Mouse (Mus musculus) heart, embryonic 13.5 days (tissue): ENCODE data around the gene Gpld1. TPM values are rescaled to one million over a fixed set of nuclear protein-coding genes. Genes with fewer than 3 reads are reported as not detected.

Experiments
- ATAC-seq: fragments of 200-750 bp; cut with Nextera tagmentation; 2 replicates; pipeline ENCODE4 v1.8.0; 2017; ENCODE audit warnings: moderate TSS enrichment; ENCODE audit not compliant: insufficient number of reproducible peaks, low FRiP score, low TSS enrichment; ENCODE audit errors: extremely low read depth
- H3K27ac ChIP-seq: fragments of 300-500 bp; sonication (generic); replicated peaks from 2 replicates; pipeline ENCODE4 v1.5.1; 2015; ENCODE audit warnings: moderate library complexity, mild to moderate bottlenecking, inconsistent platforms
- H3K27me3 ChIP-seq: fragments of 300-500 bp; sonication (generic); replicated peaks from 2 replicates; pipeline ENCODE4 v1.6.1; 2015; ENCODE audit warnings: mild to moderate bottlenecking, inconsistent platforms
- H3K36me3 ChIP-seq: fragments of 300-500 bp; sonication (generic); 2 replicates; pipeline ENCODE4 v1.6.1; 2015; ENCODE audit warnings: mild to moderate bottlenecking, inconsistent platforms
- H3K4me1 ChIP-seq: fragments of 300-500 bp; sonication (generic); 2 replicates; pipeline ENCODE4 v1.6.1; 2015; ENCODE audit warnings: inconsistent platforms
- H3K4me2 ChIP-seq: fragments of 300-500 bp; sonication (generic); 2 replicates; pipeline ENCODE4 v1.6.1; 2015; ENCODE audit warnings: inconsistent platforms, mild to moderate bottlenecking, moderate library complexity
- H3K4me3 ChIP-seq: fragments of 300-500 bp; sonication (generic); 2 replicates; pipeline ENCODE4 v1.5.1; 2015; ENCODE audit warnings: moderate library complexity, mild to moderate bottlenecking, inconsistent platforms
- H3K9ac ChIP-seq: fragments of 300-500 bp; sonication (generic); 2 replicates; pipeline ENCODE4 v1.6.1; 2015; ENCODE audit warnings: inconsistent platforms, mild to moderate bottlenecking, moderate library complexity
- H3K9me3 ChIP-seq: fragments of 300-500 bp; sonication (generic); 2 replicates; pipeline ENCODE4 v1.6.1; 2016; ENCODE audit warnings: inconsistent platforms
- WGBS: fragments of 180-500 bp; shearing (Covaris S2); methylation state at CpG from one replicate; pipeline ENCODE4 v1.1.7; 2015; ENCODE audit warnings: mixed read lengths; 5-methylcytosine and 5-hydroxymethylcytosine counted together
- polyA plus RNA-seq: library from polyadenylated mRNA; unstranded; fragments of >200 nt; fragmentation: Nextera tagmentation; extraction: Ambion mirVana; gene quantifications from 2 replicates; pipeline ENCODE4 v1.2.1, GENCODE M21; 2015

Gpld1 gene
- 0.24 and 0.33 TPM in 2 replicates for polyA plus RNA-seq

GRCm38 (mm10) chr13:24942512-24943282, at the start of gene Gpld1:
Gene Gpld1, plus strand, starts transcription at chr13:24943152.
- no peak for ATAC-seq
- peaks cover 11% of the 10 kb centered on the region for H3K4me1 ChIP-seq
- no peaks in the 10 kb centered on the region for H3K36me3 ChIP-seq
- 60% methylated on average over 17 of the region's 17 CpGs for WGBS
- no peak within 1 kb of the TSS for H3K4me3 ChIP-seq
- no peaks in the 10 kb centered on the region for H3K9me3 ChIP-seq
- H3K27ac ChIP-seq: no peak within 1 kb of the TSS
- no peak within 1 kb of the TSS for H3K9ac ChIP-seq
- H3K27me3 ChIP-seq: no peaks in the 10 kb centered on the region
- no peak within 1 kb of the TSS for H3K4me2 ChIP-seq

DNA sequence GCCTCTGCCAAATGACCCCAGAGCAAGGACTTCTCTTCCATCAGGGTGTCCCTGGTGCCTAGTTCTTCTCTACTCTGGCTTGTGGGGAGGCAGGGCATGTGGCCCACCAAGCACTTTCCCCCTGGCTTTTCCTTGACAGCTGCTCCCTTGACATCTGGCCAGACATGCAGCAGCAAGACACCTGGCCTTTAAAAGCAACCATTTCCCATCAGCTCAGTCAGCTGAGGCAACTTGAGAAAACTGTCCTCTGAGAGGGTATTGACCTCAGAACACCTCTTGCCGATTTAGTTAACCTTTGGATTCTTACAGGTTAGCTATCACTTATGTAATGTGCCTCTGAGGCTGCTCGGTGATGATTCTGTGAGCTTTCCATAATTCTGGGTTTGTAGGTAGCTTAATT, 49.1 kb upstream of the Gpld1 start:
- no peak overlapping the region for H3K4me3 ChIP-seq
- H3K27ac ChIP-seq: no peak overlapping the region
- no peaks in the 10 kb centered on the region for H3K9me3 ChIP-seq
- WGBS: 72% methylated on average over 2 of the region's 2 CpGs
- H3K27me3 ChIP-seq: no peaks in the 10 kb centered on the region
- no peak overlapping the region for H3K4me2 ChIP-seq
- no peak overlapping the region for H3K9ac ChIP-seq
- H3K4me1 ChIP-seq: 0 out of 2 replicates have a peak, but pooled peaks cover 6% of the 10 kb centered on the region
- no peaks in the 10 kb centered on the region for H3K36me3 ChIP-seq
- no peak for ATAC-seq

DNA sequence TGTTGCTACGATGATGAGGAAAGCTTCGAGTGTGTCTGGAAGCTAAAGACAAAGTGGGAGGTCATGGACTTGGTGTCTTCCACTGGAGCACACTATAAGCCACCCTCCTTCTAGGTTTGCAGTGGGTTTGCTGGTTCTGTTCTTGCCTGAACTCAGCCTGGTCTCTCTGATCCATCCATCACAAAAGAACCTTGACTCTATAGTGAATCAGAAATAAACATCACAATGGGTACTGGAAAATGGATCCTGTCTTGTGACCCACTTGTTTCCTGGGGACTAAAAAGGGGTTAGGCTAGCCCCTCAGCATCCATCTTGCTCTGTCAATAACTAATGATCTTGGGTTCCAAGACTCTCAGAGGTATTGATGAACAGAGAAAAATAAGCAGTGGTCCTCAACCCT, 41.0 kb upstream of the Gpld1 start:
- Histone ChIP-seq H3K4me1 (0 out of 2 replicates have a peak, but pooled peaks cover 13% of the 10 kb centered on the region), H3K9me3 (no peaks in the 10 kb centered on the region), H3K9ac (no peak overlapping the region), H3K27me3 (no peaks in the 10 kb centered on the region), H3K4me3 (no peak overlapping the region), H3K36me3 (no peaks in the 10 kb centered on the region), H3K4me2 (no peak overlapping the region), H3K27ac (no peak overlapping the region)
- 76% methylated on average over 2 of the region's 2 CpGs for WGBS
- ATAC-seq: no peak

- ATAC-seq: no peak
- Histone ChIP-seq H3K4me1 (0 out of 2 replicates have a peak, but pooled peaks cover 7% of the 10 kb centered on the region), H3K27me3 (no peaks in the 10 kb centered on the region), H3K4me2 (no peak overlapping the region), H3K9ac (no peak overlapping the region), H3K4me3 (no peak overlapping the region), H3K9me3 (no peaks in the 10 kb centered on the region), H3K27ac (peak overlapping the region; percentile 53; the same call in 1 of the 2 replicates), H3K36me3 (no peaks in the 10 kb centered on the region)
- WGBS: 34% methylated on average over 6 of the region's 6 CpGs
Measured at GRCm38 (mm10) chr13:24903412-24903811, 39.5 kb upstream of the Gpld1 start.

DNA sequence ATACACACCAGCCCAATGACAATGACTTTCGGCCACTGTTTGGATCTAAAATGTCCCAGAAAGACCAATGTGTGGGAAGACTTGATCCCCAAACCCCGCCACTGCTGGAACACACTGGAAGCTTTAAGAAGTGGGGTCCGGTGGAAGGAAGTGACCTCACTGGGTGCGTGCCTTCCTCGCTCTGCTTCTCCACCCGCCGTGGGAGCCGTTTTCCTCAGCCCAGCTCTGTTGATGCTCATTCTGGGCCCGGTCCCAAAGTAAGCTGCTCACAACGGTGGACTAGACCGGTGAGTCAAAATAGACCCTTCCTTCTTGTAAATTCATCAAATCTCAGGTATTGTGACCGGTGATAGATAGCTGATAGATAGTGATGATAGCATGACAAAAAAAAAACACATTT, 37.5 kb upstream of the Gpld1 start:
- no peak for ATAC-seq
- 81% methylated on average over 12 of the region's 12 CpGs for WGBS
- no peaks in the 10 kb centered on the region for H3K9me3 ChIP-seq

DNA sequence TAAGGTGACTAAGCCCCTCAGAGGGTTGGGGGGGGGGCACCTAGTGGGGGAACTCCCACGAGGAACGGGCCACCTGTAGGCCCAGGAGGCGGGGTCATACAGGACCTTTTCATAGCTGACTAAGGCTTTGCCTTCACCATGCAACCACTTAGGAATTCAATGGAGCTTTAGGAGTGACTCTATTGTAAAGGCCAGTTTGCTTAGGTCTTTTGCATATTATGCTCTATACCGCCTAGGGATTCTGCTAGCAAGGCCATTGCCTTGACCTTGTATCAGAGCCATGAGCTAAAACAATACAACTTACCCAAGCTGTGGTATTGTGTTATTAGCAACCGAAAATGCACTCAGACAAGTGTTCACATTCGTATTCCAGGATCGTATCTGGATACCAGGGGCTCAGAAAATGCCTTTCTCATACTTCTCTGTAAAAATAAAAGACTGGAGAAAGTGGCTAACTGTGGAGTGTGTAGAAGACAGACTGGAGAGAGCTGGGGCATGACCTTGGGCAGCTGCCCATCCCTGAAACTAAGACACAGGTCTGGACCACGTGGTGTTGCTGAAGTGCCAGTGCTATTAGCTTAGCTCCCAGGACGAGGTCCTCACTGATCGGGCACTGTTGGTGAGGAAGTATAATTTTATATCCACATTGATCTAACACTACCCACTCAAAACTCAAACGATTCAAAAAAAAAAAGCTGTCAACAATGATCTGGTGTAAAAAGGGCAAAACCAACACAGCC, 36.0 kb upstream of the Gpld1 start:
- Histone ChIP-seq H3K27ac (no peak overlapping the region), H3K9me3 (no peaks in the 10 kb centered on the region), H3K4me3 (no peak overlapping the region), H3K36me3 (peaks cover 20% of the 10 kb centered on the region), H3K4me1 (no peaks in the 10 kb centered on the region), H3K4me2 (no peak overlapping the region), H3K27me3 (no peaks in the 10 kb centered on the region), H3K9ac (no peak overlapping the region)
- no peak for ATAC-seq
- 72% methylated on average over 11 of the region's 11 CpGs for WGBS

More for the DNA sequence above, 37.5 kb upstream of the Gpld1 start:
- Histone ChIP-seq H3K27ac (no peak overlapping the region), H3K4me3 (no peak overlapping the region), H3K36me3 (0 out of 2 replicates have a peak, but pooled peaks cover 7% of the 10 kb centered on the region), H3K4me2 (no peak overlapping the region), H3K4me1 (no peaks in the 10 kb centered on the region), H3K9ac (no peak overlapping the region), H3K27me3 (no peaks in the 10 kb centered on the region)

- H3K27ac ChIP-seq: no peak overlapping the region
- no peaks in the 10 kb centered on the region for H3K27me3 ChIP-seq
- H3K36me3 ChIP-seq: peaks cover 39% of the 10 kb centered on the region
- no peaks in the 10 kb centered on the region for H3K9me3 ChIP-seq
- no peak for ATAC-seq
- H3K4me2 ChIP-seq: no peak overlapping the region
- H3K9ac ChIP-seq: no peak overlapping the region
- no peak overlapping the region for H3K4me3 ChIP-seq
- 86% methylated on average over 1 of the region's 1 CpGs for WGBS
- H3K4me1 ChIP-seq: no peaks in the 10 kb centered on the region
Measured at GRCm38 (mm10) chr13:24909112-24909511, 33.8 kb upstream of the Gpld1 start.

- Histone ChIP-seq H3K4me1 (peaks cover 14% of the 10 kb centered on the region), H3K9me3 (no peaks in the 10 kb centered on the region), H3K9ac (no peak overlapping the region), H3K4me3 (no peak overlapping the region), H3K27me3 (no peaks in the 10 kb centered on the region), H3K4me2 (no peak overlapping the region), H3K36me3 (peaks cover 64% of the 10 kb centered on the region), H3K27ac (no peak overlapping the region)
- ATAC-seq: no peak
- WGBS: 79% methylated on average over 7 of the region's 7 CpGs
Measured at GRCm38 (mm10) chr13:24913576-24913975, 29.4 kb upstream of the Gpld1 start.

- WGBS: 72% methylated on average over 4 of the region's 4 CpGs
- Histone ChIP-seq H3K9ac (no peak overlapping the region), H3K4me3 (no peak overlapping the region), H3K4me1 (peaks cover 14% of the 10 kb centered on the region), H3K27me3 (no peaks in the 10 kb centered on the region), H3K9me3 (no peaks in the 10 kb centered on the region), H3K4me2 (no peak overlapping the region), H3K36me3 (peaks cover 71% of the 10 kb centered on the region), H3K27ac (no peak overlapping the region)
- no peak for ATAC-seq
Measured at GRCm38 (mm10) chr13:24914915-24915314, 28.0 kb upstream of the Gpld1 start.

DNA sequence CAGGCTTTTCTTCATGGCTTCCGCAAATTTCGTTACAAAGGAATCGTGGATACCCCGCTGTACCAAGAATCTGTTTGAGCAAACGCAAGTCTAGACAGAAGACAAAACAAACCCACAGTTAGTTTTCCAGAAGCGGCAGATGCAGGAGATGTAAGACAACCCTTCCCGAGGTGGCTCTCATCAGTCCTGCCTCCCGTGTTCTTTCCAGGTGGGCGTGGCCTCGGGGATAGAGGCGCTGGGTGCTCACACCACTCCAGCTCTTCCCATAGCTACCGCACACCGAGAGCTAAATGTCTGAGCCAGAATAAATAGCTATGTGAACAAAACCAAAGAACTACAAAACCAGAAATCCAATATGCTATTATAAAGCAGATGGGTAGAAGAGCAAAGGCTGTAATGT, 27.1 kb upstream of the Gpld1 start:
- ATAC-seq: no peak
- Histone ChIP-seq H3K9ac (no peak overlapping the region), H3K4me2 (peak overlapping the region; percentile 12; the same call in 1 of the 2 replicates), H3K4me1 (peaks cover 14% of the 10 kb centered on the region), H3K27me3 (no peaks in the 10 kb centered on the region), H3K9me3 (no peaks in the 10 kb centered on the region), H3K36me3 (peaks cover 65% of the 10 kb centered on the region), H3K4me3 (no peak overlapping the region), H3K27ac (no peak overlapping the region)
- 59% methylated on average over 13 of the region's 13 CpGs for WGBS

DNA sequence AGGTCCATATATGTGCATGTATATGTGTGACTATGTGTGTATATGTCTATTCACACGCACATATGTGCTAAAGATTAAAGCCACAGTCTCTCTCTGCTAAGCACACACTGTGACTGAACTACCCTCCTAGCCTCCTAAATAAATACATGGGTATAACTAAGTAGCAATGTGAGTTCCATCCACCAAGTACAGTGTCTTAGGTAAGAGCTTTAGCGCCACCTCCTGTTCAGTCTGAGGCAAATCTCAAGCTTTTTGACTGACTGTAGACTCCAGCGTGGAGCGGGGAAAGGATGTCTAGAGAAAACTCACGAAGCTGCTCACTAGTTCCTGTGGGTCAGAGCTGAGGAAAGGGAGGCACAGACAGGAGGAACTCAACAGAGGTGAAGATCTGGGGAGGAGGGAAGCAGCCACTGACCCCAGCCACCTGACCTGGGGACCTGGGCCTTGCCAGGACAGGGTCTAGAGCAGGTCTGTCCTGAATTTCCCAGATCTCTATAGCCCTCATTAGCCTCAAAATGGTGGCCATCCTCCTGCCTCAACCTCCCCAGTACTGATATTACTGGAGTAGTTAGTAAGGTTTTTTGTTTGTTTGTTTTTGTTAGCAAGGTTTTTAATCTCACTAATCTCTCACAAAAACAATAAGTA, 22.5 kb upstream of the Gpld1 start:
- Histone ChIP-seq H3K27me3 (no peaks in the 10 kb centered on the region), H3K4me1 (peaks cover 5% of the 10 kb centered on the region), H3K36me3 (peaks cover 59% of the 10 kb centered on the region), H3K27ac (no peak overlapping the region), H3K4me3 (no peak overlapping the region), H3K4me2 (no peak overlapping the region), H3K9me3 (no peaks in the 10 kb centered on the region), H3K9ac (no peak overlapping the region)
- WGBS: 12% methylated on average over 5 of the region's 5 CpGs
- no peak for ATAC-seq
